Mouse (Mus musculus) embryo, embryonic 9.5 days (tissue): ENCODE measurements around the gene Ccdc34.

Experiments
- DNase-seq: peaks from one replicate; pipeline ENCODE4 v3.0.0-alpha.2; 2017; ENCODE audit errors: extremely low spot score

The Ccdc34 gene

DNA sequence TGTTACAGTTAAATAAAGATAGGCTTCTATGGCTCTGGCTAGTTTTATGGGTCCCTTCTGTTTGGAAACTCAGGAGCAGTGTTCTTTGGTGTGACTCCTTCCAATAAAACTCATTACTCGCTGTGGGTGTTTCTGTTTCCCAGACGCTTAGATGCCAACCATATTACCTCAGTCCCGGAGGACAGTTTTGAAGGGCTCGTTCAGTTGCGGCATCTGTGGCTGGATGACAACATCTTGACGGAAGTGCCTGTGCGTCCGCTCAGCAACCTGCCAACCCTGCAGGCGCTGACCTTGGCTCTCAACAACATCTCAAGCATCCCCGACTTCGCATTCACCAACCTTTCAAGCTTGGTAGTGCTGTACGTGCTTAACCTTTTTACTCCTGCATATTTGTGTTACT, 21.2 kb upstream of the Ccdc34 start:
- no peak for DNase-seq

DNA sequence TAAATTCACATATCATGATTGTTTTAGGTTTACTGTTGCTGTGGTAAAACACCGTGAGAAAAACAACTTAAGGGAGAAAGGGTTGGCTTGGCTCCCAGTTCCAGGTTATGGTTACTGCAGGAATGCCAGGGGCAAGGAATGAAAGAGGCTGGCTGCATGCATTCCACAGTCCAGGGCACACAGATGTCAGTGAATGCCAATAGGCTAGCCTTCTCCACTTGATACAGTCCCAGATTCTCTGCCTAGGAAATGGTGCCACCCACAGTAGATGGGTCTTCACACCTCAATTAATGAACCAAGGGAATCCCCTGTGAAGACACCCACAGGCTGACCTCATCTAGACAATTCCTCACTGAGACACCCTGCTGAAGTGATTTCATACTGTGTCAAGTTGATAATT, 12.9 kb upstream of the Ccdc34 start:
- DNase-seq: no peak

DNA sequence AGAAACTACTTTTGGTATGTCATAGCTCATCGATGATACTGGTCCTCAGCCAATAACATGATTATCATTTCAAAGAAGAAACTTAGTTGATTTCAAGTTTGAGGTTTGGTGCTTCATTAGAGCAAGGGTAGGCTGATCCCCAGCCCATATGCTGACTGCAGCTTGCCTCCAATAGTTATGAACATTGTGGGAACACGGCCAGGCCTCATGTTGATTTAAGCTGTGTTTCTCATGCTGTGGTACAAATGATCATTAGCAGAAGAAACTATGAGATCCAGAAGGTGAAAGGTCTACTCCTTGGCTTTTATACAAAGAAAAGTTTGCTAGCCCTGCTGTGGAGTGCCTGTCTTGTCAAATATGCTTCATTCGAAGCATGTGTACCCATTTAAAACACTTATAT, 12.5 kb upstream of the Ccdc34 start:
- DNase-seq: no peak

DNA sequence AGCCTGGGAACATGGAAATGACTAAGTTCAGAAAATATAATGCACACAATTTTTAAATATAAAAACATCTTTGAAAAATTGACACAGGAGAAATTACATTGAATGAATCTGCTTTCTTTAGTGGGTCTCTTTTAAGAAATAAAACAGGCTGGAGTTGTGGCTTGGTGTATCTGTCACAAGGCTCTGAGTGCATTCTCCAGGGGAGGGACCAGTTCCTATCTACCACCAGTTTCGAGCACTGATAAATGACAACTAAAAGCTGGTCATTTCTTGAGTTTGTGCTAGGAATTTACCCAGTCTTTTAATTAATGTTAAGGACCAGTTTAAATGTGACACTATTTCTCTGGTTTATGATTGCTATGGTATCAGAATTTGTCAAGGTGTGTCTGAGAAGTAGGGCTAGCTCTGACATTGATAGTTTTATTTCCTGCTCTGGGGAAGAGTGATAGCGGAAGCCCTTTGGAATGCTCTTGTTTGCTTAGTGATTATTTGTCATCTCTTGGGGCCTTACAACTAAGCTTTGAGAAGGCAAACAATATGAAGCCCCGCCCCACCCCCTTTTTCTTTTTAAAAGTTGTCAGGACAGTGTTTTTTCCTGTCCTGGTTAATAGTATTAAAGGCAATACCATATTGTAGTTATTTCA, 11.9 kb upstream of the Ccdc34 start:
- DNase-seq: no peak

DNA sequence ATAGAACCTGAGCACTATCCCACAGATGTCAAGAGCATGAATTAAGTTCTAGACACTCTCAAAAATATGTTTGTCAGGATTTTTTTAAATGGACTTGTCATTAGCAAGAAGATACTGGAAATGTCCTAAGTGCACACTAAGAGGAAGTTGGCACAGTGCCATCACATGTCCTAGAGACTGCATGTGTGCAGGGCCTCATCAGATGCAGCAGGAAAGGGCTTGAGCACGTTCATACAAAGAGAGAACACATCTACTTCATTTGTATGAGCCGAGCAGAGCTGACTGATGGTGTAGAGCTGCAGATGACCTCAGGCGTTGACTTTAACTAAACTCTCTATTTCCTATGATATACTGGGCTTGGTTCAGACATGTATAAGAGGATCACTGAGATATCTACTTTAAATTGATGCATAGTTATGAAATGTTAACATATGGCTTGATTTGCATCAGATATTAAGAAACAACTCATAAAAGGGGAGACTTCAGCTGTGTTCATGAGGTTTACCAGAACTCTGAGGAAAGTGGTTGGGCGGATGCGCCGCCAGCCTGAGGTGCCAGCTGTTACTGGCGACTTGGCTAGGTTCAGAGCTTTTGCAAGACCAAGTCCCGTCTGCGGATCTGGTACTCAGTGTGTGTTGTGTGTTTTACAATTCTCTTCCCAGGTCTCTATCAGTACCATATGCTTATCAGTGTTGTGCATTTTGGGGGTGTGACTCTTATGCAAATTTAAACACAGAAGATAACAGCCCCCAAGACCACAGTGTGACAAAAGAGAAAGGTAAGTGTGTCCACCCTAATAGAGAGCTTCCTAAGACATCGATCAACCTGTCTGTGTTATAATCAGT, 10.0 kb upstream of the Ccdc34 start:
- DNase-seq: no peak

DNA sequence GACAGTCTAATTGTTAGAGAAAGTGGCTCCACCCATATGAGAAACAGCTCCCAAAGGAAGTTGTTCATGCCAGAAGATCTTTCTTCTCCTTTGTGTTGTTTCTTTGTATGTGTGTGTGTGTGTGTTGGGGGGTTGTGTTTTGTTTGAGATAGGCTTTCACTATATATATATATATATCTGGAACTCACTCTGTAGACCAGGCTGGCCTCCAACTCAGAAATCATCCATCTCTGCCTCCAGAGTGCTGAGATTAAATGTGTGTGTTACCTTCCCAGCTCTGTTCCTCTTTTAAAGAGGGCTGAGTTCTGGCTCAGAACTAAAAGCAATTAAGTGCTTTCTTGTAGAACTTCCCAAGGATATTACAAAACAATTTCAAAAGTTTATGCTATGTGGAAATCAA, 8.2 kb upstream of the Ccdc34 start:
- no peak for DNase-seq

DNA sequence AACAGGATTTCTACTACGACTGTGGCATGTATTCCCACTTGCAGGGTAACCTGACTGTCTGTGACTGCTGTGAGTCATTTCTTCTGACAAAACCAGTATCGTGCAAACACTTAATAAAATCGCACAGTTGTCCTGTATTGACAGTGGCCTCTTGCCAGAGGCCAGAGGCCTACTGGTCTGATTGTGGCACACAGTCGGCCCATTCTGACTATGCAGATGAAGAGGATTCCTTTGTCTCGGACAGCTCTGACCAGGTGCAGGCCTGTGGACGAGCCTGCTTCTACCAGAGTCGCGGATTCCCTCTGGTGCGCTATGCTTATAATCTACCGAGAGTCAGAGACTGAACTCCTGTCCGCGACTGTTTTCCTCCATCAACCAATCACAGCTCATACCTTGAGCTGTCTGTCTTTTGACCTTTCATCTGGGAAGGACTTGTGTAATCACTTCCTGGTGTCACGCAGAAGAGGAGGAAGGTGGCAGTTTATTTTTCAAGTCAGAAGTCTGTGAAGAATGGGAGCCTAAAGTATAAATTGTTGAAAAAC, 5.4 kb upstream of the Ccdc34 start:
- no peak for DNase-seq

DNA sequence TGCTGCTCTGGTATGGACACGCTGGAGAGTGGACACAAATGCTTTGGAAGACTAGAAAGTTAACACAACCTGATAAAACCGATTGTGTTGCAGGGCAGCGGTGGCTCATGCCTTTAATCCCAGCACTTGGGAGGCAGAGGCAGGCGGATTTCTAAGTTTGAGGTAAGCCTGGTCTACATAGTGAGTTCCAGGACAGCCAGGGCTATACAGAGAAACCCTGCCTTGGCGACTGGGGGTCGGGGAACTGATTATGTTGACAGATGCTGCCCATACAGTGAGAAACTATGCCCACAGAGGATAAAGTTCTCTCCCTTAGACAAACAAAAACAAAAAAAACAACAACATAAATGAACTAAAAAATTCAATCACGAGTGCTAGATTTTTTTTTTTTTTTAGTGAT, 530 bp upstream of the Ccdc34 start:
- DNase-seq: no peak

DNA sequence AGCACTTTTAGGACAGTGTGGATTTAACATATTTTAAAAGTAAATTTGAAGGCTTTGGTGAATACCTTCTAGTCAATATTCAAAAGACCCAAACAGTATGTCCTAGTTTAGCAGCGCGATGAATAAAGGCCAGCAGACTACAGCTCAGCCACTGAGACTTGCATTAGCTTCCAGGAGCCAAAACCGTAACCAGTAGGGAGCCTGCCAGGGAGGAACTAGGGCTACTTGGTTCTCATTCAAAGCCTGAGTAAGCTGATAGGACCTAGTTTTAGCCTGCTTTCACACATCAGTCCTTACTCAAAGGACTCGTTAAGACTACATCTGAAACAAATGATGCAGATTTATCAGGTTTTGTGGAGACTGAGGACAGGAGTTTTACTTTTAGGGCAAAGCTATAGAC, 2.0 kb downstream of the Ccdc34 start:
- DNase-seq: no peak

DNA sequence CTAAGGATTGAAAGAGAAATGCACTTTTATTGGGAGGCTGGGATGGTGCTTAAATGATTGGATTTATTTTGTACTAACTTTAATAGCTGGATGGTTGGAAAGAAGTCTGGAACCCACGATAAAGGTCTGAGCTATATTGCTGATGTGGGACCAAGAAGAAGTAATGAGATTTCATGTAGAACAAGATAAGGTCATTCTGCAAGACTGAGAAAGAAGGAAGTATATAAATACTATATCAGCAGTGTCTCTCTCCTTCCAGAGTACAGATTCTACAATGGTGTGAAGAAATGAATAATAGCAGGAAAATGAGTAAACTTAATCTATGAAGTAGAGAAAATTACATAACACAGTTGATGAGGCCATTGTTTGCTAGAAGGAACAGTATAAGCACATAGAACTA, 2.8 kb downstream of the Ccdc34 start:
- no peak for DNase-seq

DNA sequence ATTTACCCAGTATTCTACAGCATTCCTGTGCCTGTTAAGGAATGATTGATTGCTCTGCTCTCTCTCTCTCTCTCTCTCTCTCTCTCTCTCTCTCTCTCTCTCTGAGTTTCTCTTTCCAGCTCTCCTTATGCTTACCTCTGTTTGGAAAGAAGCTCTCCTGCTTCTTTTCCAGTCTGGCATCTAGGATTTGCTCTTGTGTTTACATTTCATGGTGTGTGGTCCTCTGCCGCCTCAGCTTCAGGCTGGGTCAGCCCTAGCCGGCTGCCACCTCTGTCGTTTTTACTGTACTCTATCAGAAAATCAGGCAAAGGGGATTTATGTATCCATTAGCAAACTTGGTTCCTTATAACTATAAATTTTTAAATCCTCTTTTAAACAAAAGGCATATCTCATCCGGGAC, 18.6 kb downstream of the Ccdc34 start:
- peak; percentile 39 for DNase-seq

DNA sequence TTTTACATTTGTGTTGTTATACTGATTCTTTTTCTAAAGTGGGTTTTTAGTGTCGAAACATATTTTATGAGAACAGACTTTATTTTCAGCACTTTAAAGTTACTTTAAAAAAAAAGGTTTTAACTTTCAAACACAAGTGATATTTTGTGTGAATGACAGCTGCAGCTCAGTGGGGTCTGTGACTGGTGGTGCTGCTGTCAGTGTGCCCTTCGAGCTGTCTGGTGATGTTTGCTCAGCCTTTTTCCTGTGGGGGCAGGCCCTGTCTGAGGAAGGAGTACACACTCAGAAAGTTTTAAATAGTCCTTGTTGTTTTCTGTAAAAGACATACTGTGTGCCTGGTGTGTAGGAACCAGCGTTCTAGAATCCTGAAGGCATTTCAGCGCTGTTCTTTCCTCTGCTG, 19.0 kb downstream of the Ccdc34 start:
- no peak for DNase-seq

DNA sequence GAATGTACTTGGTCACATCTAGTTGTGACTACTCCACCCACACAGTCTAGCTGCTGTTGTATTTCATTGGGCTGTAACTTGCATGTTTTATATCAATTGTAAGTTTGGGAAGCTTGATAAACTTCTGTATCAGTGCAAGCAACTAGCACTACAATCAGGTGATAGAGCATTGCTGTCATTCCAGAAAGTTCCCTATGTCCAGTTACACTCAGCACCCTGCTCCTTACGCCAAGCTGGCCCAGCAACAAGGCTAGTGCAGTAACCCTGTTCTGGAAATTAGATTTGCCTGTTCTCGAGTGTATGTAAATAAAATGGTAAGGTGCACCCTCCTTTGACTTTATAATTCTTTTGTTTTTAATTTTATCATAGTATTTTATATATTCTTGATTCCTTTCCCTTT, 19.6 kb downstream of the Ccdc34 start:
- DNase-seq: no peak

DNA sequence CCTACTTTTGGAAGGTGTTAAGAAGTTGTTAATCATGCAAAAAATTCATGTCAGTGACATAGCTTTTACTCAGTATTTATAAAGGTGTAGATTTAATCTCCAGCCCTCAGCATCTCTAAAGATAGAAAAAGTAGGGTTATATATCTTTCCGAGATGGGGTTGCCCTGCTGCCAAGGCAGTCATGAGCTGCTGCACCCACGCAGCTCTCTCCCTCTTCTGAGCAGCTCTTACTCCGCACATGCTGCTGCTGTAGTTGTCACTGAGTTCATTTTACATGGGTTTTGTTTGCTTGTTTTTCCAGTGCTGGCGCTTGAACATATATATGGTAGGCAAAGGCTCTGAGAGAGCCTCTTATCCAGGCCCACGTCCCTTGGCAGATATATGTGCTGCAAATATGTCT, 20.7 kb downstream of the Ccdc34 start:
- DNase-seq: no peak

DNA sequence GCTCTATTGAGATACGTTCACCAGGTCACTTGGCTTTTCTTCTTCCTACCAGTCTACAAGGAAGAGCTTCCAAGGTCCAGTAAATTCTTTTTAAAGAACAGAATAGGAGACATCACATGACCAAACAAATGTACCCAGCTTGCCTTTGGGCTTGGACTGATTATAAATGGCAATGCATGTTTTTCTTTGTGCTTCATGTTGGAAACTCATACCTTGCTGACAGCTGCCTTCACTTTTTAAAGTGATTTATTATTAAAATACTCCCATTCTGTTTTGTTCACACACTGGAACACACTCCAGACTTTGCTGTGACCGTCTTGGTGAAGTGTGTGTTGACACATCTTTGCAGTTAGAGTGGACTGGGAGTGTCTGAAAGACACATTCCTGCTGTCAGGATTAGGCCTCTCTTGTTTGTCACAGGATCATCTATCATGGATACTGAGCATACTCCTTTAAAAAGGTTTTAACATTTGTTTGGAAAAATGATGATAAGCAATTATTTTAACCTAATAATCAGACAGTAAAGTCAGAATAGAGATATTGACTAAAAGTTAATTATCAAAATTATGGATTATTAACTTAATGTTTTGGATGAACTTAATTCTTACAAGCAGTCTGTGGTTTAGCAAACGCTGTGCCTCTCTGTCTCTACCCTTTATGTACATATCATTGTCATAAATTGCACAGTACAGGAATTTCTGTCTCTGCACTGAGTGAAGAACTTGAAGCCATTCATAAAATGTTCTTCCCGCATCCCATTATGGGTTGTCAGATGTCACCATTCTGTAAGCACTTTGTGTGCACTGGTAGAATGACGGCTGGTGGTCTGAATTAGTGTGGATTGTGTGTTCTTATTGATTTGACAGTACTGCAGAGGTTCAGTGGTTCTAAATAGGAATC, 25.5 kb downstream of the Ccdc34 start:
- no peak for DNase-seq

DNA sequence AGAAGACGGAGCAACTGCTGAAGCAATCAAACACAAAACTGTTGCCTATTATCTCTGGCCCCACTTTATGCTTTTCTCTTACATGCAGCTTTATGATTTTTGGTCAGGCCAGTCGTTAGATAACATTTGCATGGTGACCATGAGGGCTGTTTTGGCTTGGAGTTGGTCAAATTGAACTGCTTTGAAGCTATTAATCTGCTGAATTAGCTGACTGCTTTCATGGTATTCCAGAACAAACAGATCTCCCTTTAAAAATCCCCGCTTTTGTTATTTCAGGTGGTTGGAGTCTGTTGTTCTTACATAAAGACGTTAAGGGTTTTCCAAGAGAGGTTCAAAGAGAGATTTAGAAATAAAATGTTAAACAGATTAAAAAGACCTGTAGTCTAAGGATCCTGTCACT, 40.8 kb downstream of the Ccdc34 start:
- no peak for DNase-seq

DNA sequence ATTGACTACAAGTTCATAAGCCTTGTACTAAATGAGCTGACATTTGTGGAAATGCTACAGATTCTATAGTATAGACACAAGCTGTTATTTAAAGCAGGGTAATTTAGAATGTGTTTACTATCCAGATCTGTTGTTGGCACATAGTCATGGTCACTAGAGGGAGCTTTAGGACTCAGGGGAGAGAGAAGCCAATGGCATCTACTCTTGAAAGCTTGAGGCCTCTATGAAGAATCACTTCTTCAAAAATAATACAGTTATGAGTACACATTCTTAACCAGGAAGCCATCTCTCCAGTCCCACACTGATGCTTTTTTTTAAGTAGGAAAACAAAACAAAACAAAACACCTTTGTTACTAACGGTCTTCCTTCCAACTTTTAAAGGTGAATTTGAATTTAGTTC, 45.5 kb downstream of the Ccdc34 start:
- DNase-seq: no peak

DNA sequence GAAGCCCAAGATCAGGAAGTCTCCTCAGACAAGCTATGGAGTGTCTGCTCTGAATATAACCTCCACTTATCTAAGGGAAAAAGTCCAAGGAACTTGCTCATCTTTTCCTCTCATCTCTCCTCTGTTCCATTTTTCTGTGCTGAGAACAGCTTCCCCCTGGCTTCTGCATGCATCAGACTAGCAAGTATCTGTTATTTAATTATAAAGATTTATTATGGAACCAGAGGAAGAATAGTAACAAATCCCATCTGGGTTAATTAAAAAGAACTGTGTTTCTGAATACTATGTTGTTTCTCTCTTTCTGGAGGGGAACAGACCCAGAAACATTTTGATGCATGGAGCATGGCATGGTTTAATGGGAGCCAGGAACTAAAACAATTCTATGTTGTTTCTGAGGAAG, 51.3 kb downstream of the Ccdc34 start:
- no peak for DNase-seq

DNA sequence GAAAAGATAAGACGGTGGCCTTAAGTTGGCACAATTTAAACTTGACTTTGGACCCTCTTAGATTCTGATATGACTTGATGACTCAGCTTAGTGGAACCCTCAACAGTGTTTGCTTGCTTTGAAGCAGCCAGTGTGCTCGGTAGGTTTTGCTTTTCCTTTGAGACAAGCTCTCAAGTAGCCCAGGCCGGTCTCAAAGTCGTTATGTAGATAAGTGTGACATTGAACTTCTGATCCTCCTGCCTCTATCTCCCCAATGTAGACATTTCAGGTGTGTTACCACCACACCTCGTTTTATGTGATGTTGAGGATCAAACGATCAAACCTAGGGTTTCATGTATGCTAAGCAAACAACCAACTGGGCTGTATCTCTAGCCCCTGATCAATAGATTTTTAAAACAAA, 55.4 kb downstream of the Ccdc34 start:
- DNase-seq: no peak

DNA sequence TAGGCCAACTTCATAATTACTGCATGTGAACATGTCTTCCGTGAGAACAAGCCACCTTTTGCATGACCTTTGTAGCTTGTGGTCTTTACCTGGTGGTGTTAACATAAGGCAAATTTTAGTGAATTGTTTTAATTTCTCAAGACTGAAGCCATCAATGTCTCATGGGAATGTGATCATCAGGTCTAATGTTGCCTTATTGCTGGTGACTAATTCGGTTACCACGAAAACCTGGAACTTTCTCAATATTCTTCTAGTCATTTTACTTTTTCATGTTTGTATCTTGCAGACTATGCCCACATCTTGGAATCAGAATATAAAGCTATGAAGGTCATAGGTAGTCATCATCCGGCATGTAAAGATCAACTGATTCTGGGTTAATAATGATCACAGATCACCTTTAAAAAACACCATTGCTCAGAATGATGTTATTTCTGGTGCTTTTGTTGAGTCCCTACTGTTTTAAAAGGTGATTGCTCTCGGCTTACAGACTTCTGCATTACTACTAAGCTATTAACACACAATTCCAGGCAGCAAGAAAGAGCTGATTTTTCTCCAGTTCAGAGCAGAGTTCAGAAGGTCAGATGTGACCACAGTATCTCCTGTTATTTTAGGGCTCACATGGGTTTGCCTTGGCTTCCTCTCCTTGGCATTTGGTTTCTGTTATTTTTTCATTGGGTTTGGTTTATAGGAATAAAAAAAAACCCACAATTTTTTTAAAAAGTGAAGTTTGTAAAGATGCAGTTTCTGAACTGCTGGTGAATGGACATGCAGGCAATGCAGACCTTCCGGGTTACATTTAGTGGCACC, 57.2 kb downstream of the Ccdc34 start:
- no peak for DNase-seq

DNA sequence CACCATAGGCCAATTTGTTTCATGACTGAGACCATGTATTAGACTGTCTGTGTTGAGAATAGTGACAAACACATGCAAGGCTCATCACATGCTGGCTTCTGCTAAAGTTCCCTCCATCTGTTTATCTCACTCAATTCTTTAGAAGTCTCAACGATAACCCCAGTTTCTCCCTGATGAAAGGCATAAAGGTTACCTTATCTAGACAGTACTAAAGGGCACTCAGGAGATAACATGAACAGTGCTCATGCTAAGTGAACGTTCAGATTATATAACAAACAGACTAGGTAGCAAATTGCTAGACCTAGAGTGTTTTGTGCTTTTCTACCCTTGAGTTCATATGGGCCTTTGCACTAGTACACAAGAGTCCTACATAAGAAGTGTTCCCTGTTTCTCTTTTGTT, 59.6 kb downstream of the Ccdc34 start:
- no peak for DNase-seq

DNA sequence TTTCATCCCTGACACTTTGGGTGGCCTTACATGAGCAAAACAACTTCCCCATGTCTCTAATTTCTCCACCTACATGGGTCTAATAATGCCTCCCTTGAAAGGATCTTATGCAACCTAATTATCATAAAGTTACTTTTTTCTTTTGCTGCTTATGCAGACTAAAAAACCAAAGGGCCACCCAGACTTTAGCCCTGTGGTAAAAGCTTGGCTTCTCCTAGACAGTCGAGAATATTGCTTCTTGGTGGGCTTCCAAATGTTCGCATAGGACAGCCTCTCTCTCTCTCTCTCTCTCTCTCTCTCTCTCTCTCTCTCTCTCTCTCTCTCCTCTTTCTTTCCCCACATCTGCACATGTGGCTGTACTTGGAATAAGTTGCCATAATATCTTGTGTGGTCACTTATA, 60.0 kb downstream of the Ccdc34 start:
- DNase-seq: no peak
